Mouse (Mus musculus): ENCODE results near the gene Slc25a30. TPM values are rescaled to one million over a fixed set of nuclear protein-coding genes. Genes with fewer than 3 reads are reported as not detected.

The Slc25a30 gene
- 30.2 to 49.8 TPM (median 37.3 TPM) in 4 replicates for total RNA-seq (2023; ENCODE audit: inconsistent age)

DNA sequence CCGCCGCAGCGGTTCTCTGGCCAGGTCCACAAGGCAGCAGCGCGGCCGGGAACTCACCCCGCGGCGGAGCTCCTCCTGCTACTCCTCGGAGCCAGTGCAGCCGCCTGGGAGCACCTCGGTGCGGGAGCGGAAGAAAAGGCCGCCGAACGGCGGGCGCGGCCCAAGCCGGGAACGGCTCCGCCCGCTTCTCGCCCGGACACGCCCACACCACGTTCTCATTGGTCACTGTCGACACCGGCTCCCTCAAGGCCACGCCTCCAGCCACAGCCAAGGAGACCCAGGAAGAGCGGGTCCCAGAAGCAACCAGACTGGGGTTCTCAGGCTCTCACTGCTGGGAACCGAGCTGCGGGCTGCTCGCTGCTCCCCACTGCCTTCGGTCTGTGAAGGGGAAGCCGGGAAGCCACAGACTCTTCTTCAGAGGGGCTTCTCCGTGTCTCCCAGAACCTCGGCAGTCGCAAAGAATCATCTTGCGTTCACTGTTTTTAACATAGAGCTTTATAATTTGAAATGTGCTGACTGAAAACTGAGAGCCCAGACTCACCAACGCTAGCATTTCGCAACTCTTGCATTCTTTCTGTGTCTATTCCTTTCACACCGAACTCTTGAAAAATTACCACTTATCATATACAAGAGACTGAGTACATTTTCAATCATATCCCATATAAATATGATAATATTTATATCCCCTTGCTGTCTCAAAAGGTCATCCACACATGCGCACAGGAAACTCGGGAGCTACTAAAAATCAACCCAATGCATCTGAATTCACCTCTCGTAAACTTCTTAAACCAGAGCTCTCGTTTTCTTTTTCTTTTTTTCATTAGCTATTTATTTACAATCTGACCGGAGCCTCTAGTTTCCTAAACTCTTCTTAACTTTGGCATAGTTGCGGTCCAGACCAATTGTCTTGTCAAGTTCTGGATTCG lies at the start of gene Slc25a30:
Gene Slc25a30 (minus strand): TSS at position 170 of the 926 bp plus-strand sequence.

DNA sequence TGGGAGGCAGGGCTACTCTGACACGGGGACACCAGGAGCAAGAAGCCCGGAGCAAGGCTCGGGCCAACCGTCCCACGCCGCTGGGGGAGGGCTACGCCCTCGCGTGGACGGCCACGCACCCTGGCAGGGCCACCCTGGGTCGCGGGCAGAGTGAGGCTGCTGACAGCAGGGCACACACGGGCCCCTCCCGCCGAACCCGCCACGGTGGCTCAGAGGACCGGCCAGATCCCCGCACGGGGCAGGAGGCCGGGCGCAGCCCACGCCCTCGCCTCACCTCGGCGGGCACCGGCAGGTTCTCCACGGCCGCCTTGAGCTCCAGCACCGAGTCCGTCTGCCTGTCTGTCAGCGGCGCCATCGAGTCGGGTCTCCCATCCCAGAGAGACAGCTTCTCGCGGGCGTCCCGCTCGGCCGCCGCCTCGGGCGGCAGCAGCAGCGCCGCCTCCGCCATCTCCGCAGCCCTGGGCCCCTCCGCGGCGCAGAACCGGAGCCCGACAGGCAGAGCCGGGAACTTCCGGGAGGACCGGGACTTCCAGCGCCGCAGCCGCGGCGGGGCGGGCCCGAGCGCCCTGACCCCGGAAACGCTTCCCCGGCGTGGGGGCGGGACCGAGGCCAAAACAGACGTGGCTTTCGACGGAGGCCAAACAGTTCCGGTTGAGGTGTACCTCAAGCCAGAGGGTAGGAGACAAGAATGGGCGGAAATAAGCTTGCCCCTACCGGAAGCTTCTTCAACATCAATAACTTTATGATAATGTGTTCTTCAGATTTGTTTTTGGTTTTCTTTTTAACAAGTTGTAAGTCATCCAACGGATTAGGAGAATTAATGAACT lies 32.6 kb downstream of the Slc25a30 start, which contains the start of gene Cog3:
Gene Cog3 (minus strand): TSS at position 527 of the 827 bp plus-strand sequence.

Other genes with a start within 250 kb of the Slc25a30 start
- gene Spert, start 193.9 kb downstream of the Slc25a30 start, total RNA-seq (2023; ENCODE audit: inconsistent age), result not detected in 4 replicates
- gene Erich6b, start 144.8 kb downstream of the Slc25a30 start, total RNA-seq (2023; ENCODE audit: inconsistent age), result not detected in 4 replicates
- 34.0 to 37.1 TPM (median 35.5 TPM) in 4 replicates for gene Cog3, start 32.5 kb downstream of the Slc25a30 start, total RNA-seq (2023; ENCODE audit: inconsistent age)
- gene Tpt1, start 58.1 kb upstream of the Slc25a30 start, total RNA-seq (2023; ENCODE audit: inconsistent age), result 5,035 to 5,781 TPM (median 5,727 TPM) in 4 replicates
- gene Kctd4, start 168.0 kb upstream of the Slc25a30 start, total RNA-seq (2023; ENCODE audit: inconsistent age), result not detected in 4 replicates
- 25.6 to 29.4 TPM (median 28.2 TPM) in 4 replicates for gene Gtf2f2, start 223.8 kb upstream of the Slc25a30 start, total RNA-seq (2023; ENCODE audit: inconsistent age)